Comparison of ENCODE assay signal across 10 mouse cellular contexts in the genomic region with DNA sequence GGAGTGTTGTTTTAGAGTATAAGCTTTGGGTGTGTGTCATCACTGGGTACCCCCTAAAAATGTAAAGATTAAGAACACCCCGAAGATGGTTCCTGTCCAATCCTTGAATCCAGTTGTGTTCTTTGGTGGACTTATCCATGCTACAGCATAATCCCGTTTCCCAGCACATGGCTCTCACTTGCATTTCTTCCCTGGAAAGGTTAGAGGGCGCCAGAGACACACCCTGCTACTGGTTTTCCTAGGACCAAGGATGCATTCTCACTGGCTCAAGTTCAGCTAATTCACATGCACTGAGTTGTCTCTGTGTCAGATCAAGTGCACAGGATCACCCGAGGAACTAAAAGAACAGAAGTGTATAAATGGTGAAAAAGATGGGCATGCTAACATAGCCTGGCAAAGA. TPM values are rescaled to one million over a fixed set of nuclear protein-coding genes. Genes with fewer than 3 reads are reported as not detected.
DNase-seq lines count a peak whose midpoint lies in the region; ATAC-seq lines count a peak whose summit lies in the region.
"Had no signal": no experiment of that assay in that cellular context is flagged by ENCODE, and none has a peak within 500 bp of the region (broad histone marks: within the 10 kb centered on the region; RNA-seq: fewer than 3 reads in every experiment).

No protein-coding gene starts in this region.

- 22% methylated on average over 4 of the region's 4 CpGs for WGBS in forebrain, embryonic 14.5 days
- 22% methylated on average over 4 of the region's 4 CpGs for WGBS in midbrain, embryonic 13.5 days

- H3K27me3 ChIP-seq in forebrain, embryonic 14.5 days (replicated peaks; ENCODE audit: control insufficient read depth, insufficient read depth, low read length), result no peaks in the 10 kb centered on the region
- H3K27me3 ChIP-seq in midbrain, embryonic 13.5 days, result no peaks in the 10 kb centered on the region
- H3K27me3 ChIP-seq: embryonic facial prominence, embryonic 12.5 days; limb, embryonic 15.5 days had no signal

- intact Hi-C loops in gastrocnemius, postnatal 14 days (cut with DNase I; ENCODE audit: low total_unique reads), result loop anchor here (5.0 kb wide), 1 partner anchor 61 kb away; no protein-coding TSS in a partner anchor

- H3K36me3 ChIP-seq in forebrain, embryonic 14.5 days (ENCODE audit: control insufficient read depth, insufficient read depth, low read length), result peaks cover 31% of the 10 kb centered on the region
- H3K36me3 ChIP-seq in midbrain, embryonic 13.5 days, result peaks cover 25% of the 10 kb centered on the region

- no peaks in the 10 kb centered on the region for H3K4me1 ChIP-seq in forebrain, embryonic 14.5 days (ENCODE audit: control insufficient read depth, insufficient read depth, low read length)
- peaks cover 6% of the 10 kb centered on the region for H3K4me1 ChIP-seq in midbrain, embryonic 13.5 days (replicated peaks)
- H3K4me1 ChIP-seq: limb, embryonic 15.5 days had no signal

- H3K9ac ChIP-seq in forebrain, embryonic 14.5 days (ENCODE audit: low read length), result no peak overlapping the region
- no peak overlapping the region for H3K9ac ChIP-seq in midbrain, embryonic 13.5 days (replicated peaks)
- H3K9ac ChIP-seq: embryonic facial prominence, embryonic 12.5 days; limb, embryonic 15.5 days had no signal

- H3K4me3 ChIP-seq in forebrain, embryonic 14.5 days (ENCODE audit: low read depth, low read length), result no peak overlapping the region
- no peak overlapping the region for H3K4me3 ChIP-seq in midbrain, embryonic 13.5 days (replicated peaks)
- H3K4me3 ChIP-seq: embryonic facial prominence, embryonic 12.5 days; limb, embryonic 15.5 days had no signal

- no peak overlapping the region for H3K4me2 ChIP-seq in forebrain, embryonic 14.5 days (ENCODE audit: low read length)
- no peak overlapping the region for H3K4me2 ChIP-seq in midbrain, embryonic 13.5 days (replicated peaks)
- H3K4me2 ChIP-seq: embryonic facial prominence, embryonic 12.5 days; limb, embryonic 15.5 days had no signal

- peak; percentile 26 for DNase-seq in CD4-positive, CD25-positive, alpha-beta regulatory T cell, adult 2 months (ENCODE audit: low read depth, low spot score)
- peak; percentile 26 for DNase-seq in retina, adult 2 months (ENCODE audit: low read depth, low spot score)
- DNase-seq in retina, embryonic 14.5 days (ENCODE audit: low spot score), result no peak
- DNase-seq in forebrain, embryonic 14.5 days (ENCODE audit: low spot score), result peak; percentile 70
- DNase-seq in kidney, postnatal 4 days, result peak; percentile 34 to 54
- no peak for DNase-seq in gastrocnemius, postnatal 14 days

- no peak for ATAC-seq in CD4-positive, CD25-positive, alpha-beta regulatory T cell, adult 4 months
- ATAC-seq in forebrain, embryonic 14.5 days, result peak; percentile 29; the same call in 1 of the 2 replicates
- 0 out of 2 replicates have a peak, but pooled peaks have one; percentile 10 for ATAC-seq in midbrain, embryonic 13.5 days

- H3K27ac ChIP-seq in forebrain, embryonic 14.5 days (ENCODE audit: low read depth, low read length), result no peak overlapping the region
- no peak overlapping the region for H3K27ac ChIP-seq in midbrain, embryonic 13.5 days
- H3K27ac ChIP-seq: embryonic facial prominence, embryonic 12.5 days; limb, embryonic 15.5 days had no signal

- no peaks in the 10 kb centered on the region for H3K9me3 ChIP-seq in forebrain, embryonic 14.5 days (replicated peaks; ENCODE audit: control insufficient read depth, low read length)
- no peaks in the 10 kb centered on the region for H3K9me3 ChIP-seq in midbrain, embryonic 13.5 days
- H3K9me3 ChIP-seq: embryonic facial prominence, embryonic 12.5 days; limb, embryonic 15.5 days had no signal

RNA-seq across cellular contexts. Expression of a gene that starts 1.9 kb away (rescaled TPM):
- 1 to 10 TPM in 1 of 2 experiments, not detected in 1; 1.0 TPM for polyA plus RNA-seq in CD4-positive, CD25-positive, alpha-beta regulatory T cell, adult 4 months (2017; shearing (Covaris generic))
- polyA plus RNA-seq in forebrain, embryonic 14.5 days (2014; fragmentation: Nextera tagmentation; extraction: Ambion mirVana), result 0.27 TPM in 1 of 2 replicates, not detected in the other
- 0.08 TPM in 1 of 2 replicates, not detected in the other for polyA plus RNA-seq in midbrain, embryonic 13.5 days (2015; fragmentation: Nextera tagmentation; extraction: Ambion mirVana)
- under 1 TPM in 1 of 2 experiments, not detected in 1; 0.16 TPM for total RNA-seq in gastrocnemius, postnatal 14 days (2021)
- polyA plus RNA-seq: embryonic facial prominence, embryonic 12.5 days had no signal

RNA-seq across cellular contexts. Expression of a gene that starts 33.4 kb away (rescaled TPM):
- polyA plus RNA-seq in CD4-positive, CD25-positive, alpha-beta regulatory T cell, adult 4 months (2017; shearing (Covaris generic)), result 100 to 1,000 TPM; 241 to 284 TPM
- polyA plus RNA-seq in forebrain, embryonic 14.5 days (2014; fragmentation: Nextera tagmentation; extraction: Ambion mirVana), result 97.3 and 115 TPM in 2 replicates
- polyA plus RNA-seq in midbrain, embryonic 13.5 days (2015; fragmentation: Nextera tagmentation; extraction: Ambion mirVana), result 104 and 106 TPM in 2 replicates
- 10 to 100 TPM; 24.9 to 29.9 TPM for total RNA-seq in gastrocnemius, postnatal 14 days (2021)

RNA-seq across cellular contexts. Expression of a gene that starts 53.2 kb away (rescaled TPM):
- polyA plus RNA-seq in CD4-positive, CD25-positive, alpha-beta regulatory T cell, adult 4 months (2017; shearing (Covaris generic)), result under 1 TPM; 0.43 to 0.82 TPM
- 0.18 TPM in 1 of 2 replicates, not detected in the other for polyA plus RNA-seq in forebrain, embryonic 14.5 days (2014; fragmentation: Nextera tagmentation; extraction: Ambion mirVana)
- polyA plus RNA-seq in midbrain, embryonic 13.5 days (2015; fragmentation: Nextera tagmentation; extraction: Ambion mirVana), result 0.15 TPM in 2 replicates
- total RNA-seq in gastrocnemius, postnatal 14 days (2021), result not detected

RNA-seq across cellular contexts. Expression of a gene that starts 53.8 kb away (rescaled TPM):
- 1 to 10 TPM; 2.0 to 2.6 TPM for polyA plus RNA-seq in CD4-positive, CD25-positive, alpha-beta regulatory T cell, adult 4 months (2017; shearing (Covaris generic))
- polyA plus RNA-seq in forebrain, embryonic 14.5 days (2014; fragmentation: Nextera tagmentation; extraction: Ambion mirVana), result 0.32 and 0.46 TPM in 2 replicates
- polyA plus RNA-seq in midbrain, embryonic 13.5 days (2015; fragmentation: Nextera tagmentation; extraction: Ambion mirVana), result 0.46 and 0.57 TPM in 2 replicates
- not detected for total RNA-seq in gastrocnemius, postnatal 14 days (2021)

Comparison
In these comparisons a context has a peak if more than half of its experiments do, and no peak if none do; other contexts are left out.
1. DNase-seq: peak in CD4-positive, CD25-positive, alpha-beta regulatory T cell, adult 2 months (single experiment), retina, adult 2 months (single experiment), forebrain, embryonic 14.5 days (single experiment) and kidney, postnatal 4 days (2 of 2); none in retina, embryonic 14.5 days (single experiment) and gastrocnemius, postnatal 14 days (single experiment).